In the genomic region with DNA sequence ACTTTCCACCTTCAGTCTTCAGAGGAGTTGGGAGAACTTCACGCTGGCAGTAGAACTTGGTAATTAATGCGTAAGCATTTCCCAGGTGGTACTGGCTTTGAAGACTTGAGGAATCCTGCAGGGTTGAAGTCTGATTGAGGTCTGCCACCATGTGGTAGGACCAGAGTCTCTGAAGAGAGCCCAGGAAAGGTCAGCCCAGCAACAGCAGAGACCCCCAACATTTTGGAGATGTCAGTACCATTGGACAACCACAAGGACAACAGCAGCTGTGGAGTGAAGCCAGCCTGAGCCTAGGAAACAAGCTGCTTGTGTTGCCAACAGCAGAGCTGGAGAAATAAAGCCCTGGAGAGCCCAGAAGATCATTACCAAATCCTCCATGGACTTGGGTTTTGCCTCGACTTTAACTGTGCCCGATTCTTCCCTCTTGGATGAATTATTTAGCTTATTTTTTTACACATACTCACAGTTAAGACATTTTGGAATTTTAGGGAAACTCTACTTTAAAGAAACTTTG, we compare ENCODE assay signal across 9 mouse cellular contexts. TPM values are rescaled to one million over a fixed set of nuclear protein-coding genes. Genes with fewer than 3 reads are reported as not detected.
A peak's percentile ranks its signal among the peaks of the same experiment; 100 is the strongest.
DNase-seq lines count a peak whose midpoint lies in the region; ATAC-seq and TF ChIP-seq lines count a peak whose summit lies in the region.
"Had no signal": no experiment of that assay in that cellular context is flagged by ENCODE, and none has a peak within 500 bp of the region (broad histone marks: within the 10 kb centered on the region; RNA-seq: fewer than 3 reads in every experiment).

No protein-coding gene starts in this region.

- no peak for TF ChIP-seq EP300 in liver, postnatal 0 days (IDR thresholded peaks at IDR 0.05; ENCODE audit: low read depth)

- 66% methylated on average over 4 of the region's 4 CpGs for WGBS in heart, embryonic 10.5 days
- WGBS in liver, postnatal 0 days (ENCODE audit: insufficient replicate concordance): 71% methylated on average over 4 of the region's 4 CpGs
- WGBS in liver, embryonic 12.5 days (ENCODE audit: insufficient replicate concordance): 70% methylated on average over 4 of the region's 4 CpGs
- WGBS in kidney, postnatal 0 days: 63% methylated on average over 4 of the region's 4 CpGs

- H3K4me3 ChIP-seq in heart, embryonic 10.5 days: no peak overlapping the region
- H3K4me3 ChIP-seq in liver, postnatal 0 days (ENCODE audit: low read depth, low read length): no peak overlapping the region
- no peak overlapping the region for H3K4me3 ChIP-seq in liver, embryonic 12.5 days
- no peak overlapping the region for H3K4me3 ChIP-seq in cortical plate, adult 2 months (ENCODE audit: insufficient read depth, low read length)
- H3K4me3 ChIP-seq in kidney, postnatal 0 days (replicated peaks; ENCODE audit: low read depth, low read length): no peak overlapping the region

- no peak overlapping the region for H3K27ac ChIP-seq in heart, embryonic 10.5 days
- no peak overlapping the region for H3K27ac ChIP-seq in liver, postnatal 0 days (ENCODE audit: low read depth)
- no peak overlapping the region for H3K27ac ChIP-seq in liver, embryonic 12.5 days
- H3K27ac ChIP-seq in cortical plate, adult 2 months (ENCODE audit: insufficient read depth, low read length): no peak overlapping the region
- H3K27ac ChIP-seq in kidney, postnatal 0 days: no peak overlapping the region

- H3K36me3 ChIP-seq in heart, embryonic 10.5 days: peaks cover 9% of the 10 kb centered on the region; the same call in 1 of the 2 replicates
- no peaks in the 10 kb centered on the region for H3K36me3 ChIP-seq in liver, postnatal 0 days (replicated peaks; ENCODE audit: insufficient read depth, low read length)
- peaks cover 11% of the 10 kb centered on the region for H3K36me3 ChIP-seq in liver, embryonic 12.5 days
- H3K36me3 ChIP-seq in kidney, postnatal 0 days (ENCODE audit: insufficient read depth, low read length): no peaks in the 10 kb centered on the region

- no peak for ATAC-seq in liver, postnatal 0 days
- ATAC-seq in liver, embryonic 12.5 days: no peak
- ATAC-seq in kidney, postnatal 0 days (replicated peaks; ENCODE audit: low FRiP score, low read depth): no peak

- peaks cover 19% of the 10 kb centered on the region for H3K4me1 ChIP-seq in heart, embryonic 10.5 days
- H3K4me1 ChIP-seq in liver, postnatal 0 days (ENCODE audit: insufficient read depth): peaks cover 16% of the 10 kb centered on the region
- H3K4me1 ChIP-seq in liver, embryonic 12.5 days: peaks cover 45% of the 10 kb centered on the region
- H3K4me1 ChIP-seq in cortical plate, adult 2 months (ENCODE audit: control insufficient read depth, insufficient read depth, low read length): peaks cover 3% of the 10 kb centered on the region
- 0 out of 2 replicates have a peak, but pooled peaks cover 4% of the 10 kb centered on the region for H3K4me1 ChIP-seq in kidney, postnatal 0 days (replicated peaks; ENCODE audit: insufficient read depth, low read length)

- H3K4me2 ChIP-seq in liver, postnatal 0 days (ENCODE audit: low read depth, low read length): no peak overlapping the region
- no peak overlapping the region for H3K4me2 ChIP-seq in liver, embryonic 12.5 days
- H3K4me2 ChIP-seq in kidney, postnatal 0 days (ENCODE audit: low read length): no peak overlapping the region

- no peak for TF ChIP-seq POLR2A in cortical plate, adult 2 months (IDR thresholded peaks at IDR 0.05; ENCODE audit: extremely low read depth, insufficient read depth, low read length)

- DNase-seq in heart, adult 11 months: peak; percentile 87
- DNase-seq in heart, embryonic 10.5 days (ENCODE audit: low spot score): no peak
- no peak for DNase-seq in liver, postnatal 0 days
- DNase-seq in kidney, postnatal 0 days (ENCODE audit: low spot score): no peak
- DNase-seq in urinary bladder, adult 2 months (ENCODE audit: low spot score): no peak
- DNase-seq in right cerebral cortex, adult 2 months (ENCODE audit: low spot score in 2 of 2): no peak
- DNase-seq: right cerebral cortex, adult 18-20 months had no signal

- no peak overlapping the region for H3K9ac ChIP-seq in liver, postnatal 0 days (replicated peaks)
- H3K9ac ChIP-seq in liver, embryonic 12.5 days: no peak overlapping the region
- no peak overlapping the region for H3K9ac ChIP-seq in kidney, postnatal 0 days (ENCODE audit: low read depth, low read length)

- TF ChIP-seq CTCF in liver, postnatal 0 days (IDR thresholded peaks at IDR 0.05; ENCODE audit: low read depth): 0 out of 2 replicates have a peak, but pooled peaks have one; percentile 10
- TF ChIP-seq CTCF in cortical plate, adult 2 months (IDR thresholded peaks at IDR 0.05; ENCODE audit: extremely low read depth, insufficient read depth, low read length): 0 out of 2 replicates have a peak, but pooled peaks have one; percentile 13
- TF ChIP-seq CTCF in kidney, postnatal 0 days (IDR thresholded peaks at IDR 0.05; ENCODE audit: low read depth): peak; percentile 46

- no peaks in the 10 kb centered on the region for H3K9me3 ChIP-seq in heart, embryonic 10.5 days
- no peaks in the 10 kb centered on the region for H3K9me3 ChIP-seq in liver, postnatal 0 days (ENCODE audit: low read length)
- no peaks in the 10 kb centered on the region for H3K9me3 ChIP-seq in liver, embryonic 12.5 days (replicated peaks)
- no peaks in the 10 kb centered on the region for H3K9me3 ChIP-seq in kidney, postnatal 0 days (replicated peaks; ENCODE audit: low read length)

- H3K27me3 ChIP-seq in heart, embryonic 10.5 days (ENCODE audit: insufficient read depth, poor library complexity, severe bottlenecking): no peaks in the 10 kb centered on the region
- H3K27me3 ChIP-seq in liver, postnatal 0 days (ENCODE audit: insufficient read depth, low read length): no peaks in the 10 kb centered on the region
- H3K27me3 ChIP-seq in liver, embryonic 12.5 days (replicated peaks): no peaks in the 10 kb centered on the region
- H3K27me3 ChIP-seq in kidney, postnatal 0 days (ENCODE audit: insufficient read depth, low read length): no peaks in the 10 kb centered on the region

RNA-seq across cellular contexts. Expression of a gene that starts 27.4 kb away (rescaled TPM):
- polyA plus RNA-seq in heart, embryonic 10.5 days (2016; fragmentation: Nextera tagmentation; extraction: Ambion mirVana): 16.4 and 22.2 TPM in 2 replicates
- 3.4 and 4.1 TPM in 2 replicates for polyA plus RNA-seq in liver, postnatal 0 days (2015; fragmentation: Nextera tagmentation; extraction: Ambion mirVana)
- polyA plus RNA-seq in liver, embryonic 12.5 days (2016; fragmentation: Nextera tagmentation; extraction: Ambion mirVana): 13.7 and 15.9 TPM in 2 replicates
- 48.8 and 49.5 TPM in 2 replicates for polyA plus RNA-seq in cortical plate, adult 2 months (2012; rRNA removed)
- polyA plus RNA-seq in kidney, postnatal 0 days (2015; fragmentation: Nextera tagmentation; extraction: Ambion mirVana): 9.6 and 10.1 TPM in 2 replicates
- 40.0 and 45.5 TPM in 2 replicates for polyA plus RNA-seq in urinary bladder, adult 2 months (2012; rRNA removed)
